Mouse (Mus musculus) CD4-positive, CD25-positive, alpha-beta regulatory T cell, adult 4 months (primary cell): Measurements from ENCODE around the gene Syce2. TPM values are rescaled to one million over a fixed set of nuclear protein-coding genes. Genes with fewer than 3 reads are reported as not detected.

ENCODE experiments used
- ATAC-seq: one replicate; pipeline ENCODE4 v1.8.0; 2017
- polyA plus RNA-seq, 2 experiments: library from polyadenylated mRNA; unstranded; fragments of 100-300 nt; shearing (Covaris generic); gene quantifications; one replicate each; pipeline ENCODE4 v1.2.1; 2017

Syce2 gene
- polyA plus RNA-seq, 2 experiments from 2014 or later = 6.5 to 9.0 TPM

- no peak for ATAC-seq
Observed at GRCm38 (mm10) chr8:84845355-84846093, 26.4 kb upstream of the Syce2 start.

GRCm38 (mm10) chr8:84846094-84846721 is 25.7 kb upstream of the Syce2 start:
- peak; percentile 4 for ATAC-seq

- peak; percentile 94 for ATAC-seq
Observed at GRCm38 (mm10) chr8:84846722-84847572, 25.0 kb upstream of the Syce2 start, which contains the start of gene Calr. Gene Calr, minus strand, starts transcription at chr8:84846934.

- ATAC-seq = no peak
Observed at GRCm38 (mm10) chr8:84847684-84848435, 24.1 kb upstream of the Syce2 start.

- no peak for ATAC-seq
Observed at GRCm38 (mm10) chr8:84856434-84856833, 15.5 kb upstream of the Syce2 start.

- ATAC-seq = peak; percentile 99
Observed at GRCm38 (mm10) chr8:84856864-84857441, 15.0 kb upstream of the Syce2 start, which contains the start of gene Farsa. Gene Farsa, plus strand, starts transcription at chr8:84856989.

- no peak for ATAC-seq
Observed at GRCm38 (mm10) chr8:84872309-84872965, 526 bp downstream of the Syce2 start.

GRCm38 (mm10) chr8:84873016-84873415 is 1.1 kb downstream of the Syce2 start:
- no peak for ATAC-seq

GRCm38 (mm10) chr8:84874339-84874738 is 2.4 kb downstream of the Syce2 start:
- ATAC-seq = no peak

- no peak for ATAC-seq
Observed at GRCm38 (mm10) chr8:84877297-84878035, 5.6 kb downstream of the Syce2 start.

- no peak for ATAC-seq
Observed at GRCm38 (mm10) chr8:84878915-84879314, 7.0 kb downstream of the Syce2 start.

GRCm38 (mm10) chr8:84884728-84885127 is 12.8 kb downstream of the Syce2 start:
- ATAC-seq = no peak

GRCm38 (mm10) chr8:84888280-84888679 is 16.4 kb downstream of the Syce2 start:
- ATAC-seq = no peak

- no peak for ATAC-seq
Observed at GRCm38 (mm10) chr8:84889141-84889540, 17.2 kb downstream of the Syce2 start.

GRCm38 (mm10) chr8:84892993-84893708 is 21.2 kb downstream of the Syce2 start:
- ATAC-seq = no peak

- ATAC-seq = peak; percentile 99
Observed at GRCm38 (mm10) chr8:84893709-84894134, 21.8 kb downstream of the Syce2 start, which contains the start of gene Gcdh. Gene Gcdh, minus strand, starts transcription at chr8:84893921.

GRCm38 (mm10) chr8:84895963-84896362 is 24.1 kb downstream of the Syce2 start:
- ATAC-seq = no peak

- ATAC-seq = no peak
Observed at GRCm38 (mm10) chr8:84901071-84901470, 29.2 kb downstream of the Syce2 start.

- ATAC-seq = no peak
Observed at GRCm38 (mm10) chr8:84901752-84902151, 29.8 kb downstream of the Syce2 start, which contains the start of gene Klf1. Gene Klf1, plus strand, starts transcription at chr8:84901928.
